7 mouse cellular contexts compared by ENCODE assay signal in genomic region chr10:20724906-20725305, GRCm38 (mm10). TPM values are rescaled to one million over a fixed set of nuclear protein-coding genes. Genes with fewer than 3 reads are reported as not detected.
DNase-seq lines count a peak whose midpoint lies in the region; ATAC-seq and TF ChIP-seq lines count a peak whose summit lies in the region.

Pde7b (minus strand) TSS chr10:20725078.

- no peak; the same call in 1 of the 2 replicates for ATAC-seq in heart, embryonic 13.5 days (ENCODE audit: extremely low read depth, insufficient number of reproducible peaks, low FRiP score, low TSS enrichment)
- ATAC-seq in kidney, postnatal 0 days (replicated peaks; ENCODE audit: low FRiP score, low read depth) = peak; percentile 93
- ATAC-seq in midbrain, postnatal 0 days (ENCODE audit: low FRiP score) = peak; percentile 85

- H3K9me3 ChIP-seq in forebrain, embryonic 10.5 days = no peaks in the 10 kb centered on the region
- no peaks in the 10 kb centered on the region for H3K9me3 ChIP-seq in heart, embryonic 13.5 days
- no peaks in the 10 kb centered on the region for H3K9me3 ChIP-seq in kidney, postnatal 0 days (replicated peaks; ENCODE audit: low read length)
- no peaks in the 10 kb centered on the region for H3K9me3 ChIP-seq in midbrain, postnatal 0 days (ENCODE audit: low read length)

- TF ChIP-seq CTCF in kidney, postnatal 0 days (IDR thresholded peaks at IDR 0.05; ENCODE audit: low read depth) = no peak
- TF ChIP-seq CTCF in midbrain, postnatal 0 days (IDR thresholded peaks at IDR 0.05) = no peak
- no peak for TF ChIP-seq CTCF in spleen, adult 2 months (IDR thresholded peaks at IDR 0.05; ENCODE audit: extremely low read depth, insufficient read depth, insufficient read length, insufficient replicate concordance)

- no peaks in the 10 kb centered on the region for H3K27me3 ChIP-seq in forebrain, embryonic 10.5 days (ENCODE audit: poor library complexity, severe bottlenecking)
- H3K27me3 ChIP-seq in heart, embryonic 13.5 days (replicated peaks) = no peaks in the 10 kb centered on the region
- H3K27me3 ChIP-seq in kidney, postnatal 0 days (ENCODE audit: insufficient read depth, low read length) = no peaks in the 10 kb centered on the region
- H3K27me3 ChIP-seq in midbrain, postnatal 0 days (ENCODE audit: insufficient read depth, low read length) = no peaks in the 10 kb centered on the region
- no peaks in the 10 kb centered on the region for H3K27me3 ChIP-seq in spleen, adult 2 months (ENCODE audit: control insufficient read depth, insufficient read depth, low read length)

- peak within 1 kb of the TSS; percentile 67 for H3K4me2 ChIP-seq in heart, embryonic 13.5 days
- peak within 1 kb of the TSS; percentile 71 for H3K4me2 ChIP-seq in kidney, postnatal 0 days (ENCODE audit: low read length)
- H3K4me2 ChIP-seq in midbrain, postnatal 0 days (ENCODE audit: low read depth, low read length, poor library complexity, severe bottlenecking) = peak within 1 kb of the TSS; percentile 74

- H3K27ac ChIP-seq in forebrain, embryonic 10.5 days = peak within 1 kb of the TSS; percentile 44; the same call in 1 of the 2 replicates
- H3K27ac ChIP-seq in heart, embryonic 13.5 days (replicated peaks) = peak within 1 kb of the TSS; percentile 85
- peak within 1 kb of the TSS; percentile 75 for H3K27ac ChIP-seq in kidney, postnatal 0 days
- 0 out of 2 replicates have a peak within 1 kb of the TSS, but pooled peaks have one; percentile 57 for H3K27ac ChIP-seq in midbrain, postnatal 0 days (ENCODE audit: low read depth, low read length)
- no peak within 1 kb of the TSS for H3K27ac ChIP-seq in spleen, adult 2 months (ENCODE audit: insufficient read depth, low read length)

- WGBS in forebrain, embryonic 10.5 days = 13% methylated on average over 17 of the region's 17 CpGs
- WGBS in heart, embryonic 13.5 days = 11% methylated on average over 17 of the region's 17 CpGs
- WGBS in kidney, postnatal 0 days = 3% methylated on average over 17 of the region's 17 CpGs
- WGBS in midbrain, postnatal 0 days = 8% methylated on average over 17 of the region's 17 CpGs
- 5% methylated on average over 17 of the region's 17 CpGs for WGBS in spleen, adult 2 months

- peak within 1 kb of the TSS; percentile 40 for H3K4me3 ChIP-seq in forebrain, embryonic 10.5 days
- peak within 1 kb of the TSS; percentile 52 for H3K4me3 ChIP-seq in heart, embryonic 13.5 days
- H3K4me3 ChIP-seq in kidney, postnatal 0 days (replicated peaks; ENCODE audit: low read depth, low read length) = peak within 1 kb of the TSS; percentile 40
- peak within 1 kb of the TSS; percentile 40 for H3K4me3 ChIP-seq in midbrain, postnatal 0 days (ENCODE audit: low read depth, low read length)
- peak within 1 kb of the TSS; percentile 53 for H3K4me3 ChIP-seq in spleen, adult 2 months (ENCODE audit: extremely low read depth, insufficient read depth, insufficient read length)

- no peaks in the 10 kb centered on the region for H3K36me3 ChIP-seq in forebrain, embryonic 10.5 days (replicated peaks)
- 0 out of 2 replicates have a peak, but pooled peaks cover 4% of the 10 kb centered on the region for H3K36me3 ChIP-seq in heart, embryonic 13.5 days
- H3K36me3 ChIP-seq in kidney, postnatal 0 days (ENCODE audit: insufficient read depth, low read length) = no peaks in the 10 kb centered on the region
- H3K36me3 ChIP-seq in midbrain, postnatal 0 days (ENCODE audit: insufficient read depth, low read length) = no peaks in the 10 kb centered on the region
- no peaks in the 10 kb centered on the region for H3K36me3 ChIP-seq in spleen, adult 2 months (ENCODE audit: control insufficient read depth, insufficient read depth, low read length)

- peak; percentile 48 for DNase-seq in c-Kit-positive CD71-negative TER-119-negative erythroid progenitor cells, embryonic 14.5 days (ENCODE audit: low read depth)
- DNase-seq in forebrain, embryonic 10.5 days (ENCODE audit: extremely low spot score, low spot score) = peak; percentile 71
- DNase-seq in kidney, postnatal 0 days (ENCODE audit: low spot score) = peak; percentile 88
- peak; percentile 70 for DNase-seq in liver
- peak; percentile 92 for DNase-seq in midbrain, postnatal 0 days (ENCODE audit: low spot score)
- DNase-seq in spleen, adult 2 months (ENCODE audit: low read depth in 1 of 2, low spot score in 2 of 2) = peak; percentile 13 to 47

- no peak for TF ChIP-seq POLR2A in spleen, adult 2 months (IDR thresholded peaks at IDR 0.05; ENCODE audit: low read depth, low read length)

- H3K4me1 ChIP-seq in forebrain, embryonic 10.5 days = peaks cover 33% of the 10 kb centered on the region
- H3K4me1 ChIP-seq in heart, embryonic 13.5 days = peaks cover 37% of the 10 kb centered on the region
- no peaks in the 10 kb centered on the region for H3K4me1 ChIP-seq in kidney, postnatal 0 days (replicated peaks; ENCODE audit: insufficient read depth, low read length)
- peaks cover 8% of the 10 kb centered on the region; the same call in 1 of the 2 replicates for H3K4me1 ChIP-seq in midbrain, postnatal 0 days (ENCODE audit: insufficient read depth, low read length)
- H3K4me1 ChIP-seq in spleen, adult 2 months (ENCODE audit: control insufficient read depth, insufficient read depth, insufficient read length) = 0 out of 2 replicates have a peak, but pooled peaks cover 2% of the 10 kb centered on the region

- H3K9ac ChIP-seq in heart, embryonic 13.5 days = peak within 1 kb of the TSS; percentile 81
- H3K9ac ChIP-seq in kidney, postnatal 0 days (ENCODE audit: low read depth, low read length) = peak within 1 kb of the TSS; percentile 46; the same call in 1 of the 2 replicates
- peak within 1 kb of the TSS; percentile 52 for H3K9ac ChIP-seq in midbrain, postnatal 0 days (replicated peaks; ENCODE audit: low read length, poor library complexity, severe bottlenecking)

RNA-seq across cellular contexts. Expression of gene Pde7b, which starts in this region (rescaled TPM):
- polyA plus RNA-seq in forebrain, embryonic 10.5 days (2016; fragmentation: Nextera tagmentation; extraction: Ambion mirVana) = 0.89 and 1.2 TPM in 2 replicates
- polyA plus RNA-seq in heart, embryonic 13.5 days (2015; fragmentation: Nextera tagmentation; extraction: Ambion mirVana) = 8.1 and 9.1 TPM in 2 replicates
- polyA plus RNA-seq in kidney, postnatal 0 days (2015; fragmentation: Nextera tagmentation; extraction: Ambion mirVana) = 2.1 and 2.5 TPM in 2 replicates
- total RNA-seq in midbrain, postnatal 0 days (2014; rRNA removed) = 6.0 and 11.6 TPM in 2 replicates
- 1.7 and 3.3 TPM in 2 replicates for polyA plus RNA-seq in midbrain, postnatal 0 days (2015; fragmentation: Nextera tagmentation; extraction: Ambion mirVana)
- polyA plus RNA-seq in spleen, adult 2 months (2012; rRNA removed) = 0.69 and 0.79 TPM in 2 replicates

Comparison
In these comparisons a context has a peak if more than half of its experiments do, and no peak if none do; other contexts are left out.
1. Peak in DNase-seq and H3K4me3 ChIP-seq in spleen, adult 2 months; RNA of the gene not detected or under 1 TPM.
2. DNase-seq: peak in every context shown above with its lines; median percentile 92 in midbrain, postnatal 0 days; 88 in kidney, postnatal 0 days; 71 in forebrain, embryonic 10.5 days; 70 in liver; 48 in c-Kit-positive CD71-negative TER-119-negative erythroid progenitor cells, embryonic 14.5 days; 30 in spleen, adult 2 months.